Mouse (Mus musculus): ENCODE measurements around the gene Sntg2. TPM values are rescaled to one million over a fixed set of nuclear protein-coding genes. Genes with fewer than 3 reads are reported as not detected.
A peak's percentile ranks its signal among the peaks of the same experiment; 100 is the strongest.

Sntg2 gene
- polyA plus RNA-seq, 1 experiment from 2014 or later, result 1.3 TPM

GRCm38 (mm10) chr12:30164538-30164937 lies 208.6 kb downstream of the Sntg2 start:
- 87% methylated on average over 5 of the region's 5 CpGs for WGBS
- H3K9ac ChIP-seq (replicated peaks; ENCODE audit: low read length), result no peak overlapping the region
- no peaks in the 10 kb centered on the region for H3K27me3 ChIP-seq (ENCODE audit: control insufficient read depth, insufficient read depth, low read length)
- no peak overlapping the region for H3K4me3 ChIP-seq (ENCODE audit: low read depth, low read length)
- no peaks in the 10 kb centered on the region for H3K9me3 ChIP-seq (replicated peaks; ENCODE audit: control insufficient read depth, low read length)
- no peak for ATAC-seq (replicated peaks; ENCODE audit: insufficient number of reproducible peaks, low FRiP score, low TSS enrichment, low read depth)
- no peak overlapping the region for H3K27ac ChIP-seq (replicated peaks; ENCODE audit: low read depth, low read length)
- no peaks in the 10 kb centered on the region for H3K36me3 ChIP-seq (replicated peaks; ENCODE audit: control insufficient read depth, insufficient read depth, low read depth, low read length)
- no peaks in the 10 kb centered on the region for H3K4me1 ChIP-seq (ENCODE audit: control insufficient read depth, insufficient read depth, low read length)
- no peak for DNase-seq (ENCODE audit: low spot score)
- no peak overlapping the region for H3K4me2 ChIP-seq (ENCODE audit: low read depth, low read length)

GRCm38 (mm10) chr12:30164005-30164404 lies 209.2 kb downstream of the Sntg2 start:
- ATAC-seq (replicated peaks; ENCODE audit: insufficient number of reproducible peaks, low FRiP score, low TSS enrichment, low read depth) (no peak), DNase-seq (ENCODE audit: low spot score) (no peak)
- H3K9me3 ChIP-seq (replicated peaks; ENCODE audit: control insufficient read depth, low read length), result no peaks in the 10 kb centered on the region

DNA sequence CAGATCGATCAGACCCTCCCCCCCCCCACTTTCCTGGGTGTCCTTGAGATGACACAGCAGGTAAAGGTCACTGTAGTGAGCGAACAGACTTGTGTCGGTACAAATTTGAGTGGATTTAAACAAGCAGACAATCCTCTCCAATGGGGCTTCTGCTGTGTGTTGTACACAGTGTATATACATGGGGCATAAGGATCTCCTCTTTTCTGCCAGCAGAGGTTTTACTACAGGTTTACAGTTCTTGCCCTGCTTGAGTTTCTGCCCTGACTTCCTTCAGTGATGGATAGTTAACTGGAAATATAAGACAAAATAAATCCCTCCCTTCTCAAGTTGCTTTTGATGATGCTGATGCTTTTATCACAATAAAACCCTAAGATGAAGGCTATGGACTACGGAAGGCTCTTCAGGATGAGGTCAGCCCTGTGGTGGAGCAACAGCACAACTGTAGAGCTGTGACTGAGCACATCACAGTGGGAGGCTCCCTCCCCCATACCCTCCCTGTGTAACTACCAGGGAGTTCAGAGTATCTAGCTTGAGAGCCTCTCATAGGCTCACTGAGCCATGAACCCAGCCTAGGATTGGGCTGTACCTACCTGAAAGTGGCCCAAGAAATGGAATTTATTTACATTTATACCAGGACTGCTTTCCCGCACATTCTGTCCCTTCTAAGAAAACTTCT lies 211.3 kb downstream of the Sntg2 start:
- no peak overlapping the region for H3K9ac ChIP-seq (replicated peaks; ENCODE audit: low read length)
- no peak overlapping the region for H3K4me3 ChIP-seq (ENCODE audit: low read depth, low read length)
- no peak overlapping the region for H3K27ac ChIP-seq (replicated peaks; ENCODE audit: low read depth, low read length)
- H3K4me2 ChIP-seq (ENCODE audit: low read depth, low read length), result no peak overlapping the region
- H3K9me3 ChIP-seq (replicated peaks; ENCODE audit: control insufficient read depth, low read length), result no peaks in the 10 kb centered on the region
- no peaks in the 10 kb centered on the region for H3K36me3 ChIP-seq (replicated peaks; ENCODE audit: control insufficient read depth, insufficient read depth, low read depth, low read length)
- H3K4me1 ChIP-seq (ENCODE audit: control insufficient read depth, insufficient read depth, low read length), result no peaks in the 10 kb centered on the region
- no peaks in the 10 kb centered on the region for H3K27me3 ChIP-seq (ENCODE audit: control insufficient read depth, insufficient read depth, low read length)
- no peak for DNase-seq (ENCODE audit: low spot score)
- 91% methylated on average over 5 of the region's 5 CpGs for WGBS
- ATAC-seq (replicated peaks; ENCODE audit: insufficient number of reproducible peaks, low FRiP score, low TSS enrichment, low read depth), result no peak

More at GRCm38 (mm10) chr12:30164005-30164404, 209.2 kb downstream of the Sntg2 start:
- no peaks in the 10 kb centered on the region for H3K27me3 ChIP-seq (ENCODE audit: control insufficient read depth, insufficient read depth, low read length)
- no peak overlapping the region for H3K9ac ChIP-seq (replicated peaks; ENCODE audit: low read length)
- no peak overlapping the region for H3K4me3 ChIP-seq (ENCODE audit: low read depth, low read length)
- no peak overlapping the region for H3K4me2 ChIP-seq (ENCODE audit: low read depth, low read length)
- WGBS, result 95% methylated on average over 6 of the region's 6 CpGs
- H3K36me3 ChIP-seq (replicated peaks; ENCODE audit: control insufficient read depth, insufficient read depth, low read depth, low read length), result no peaks in the 10 kb centered on the region
- H3K27ac ChIP-seq (replicated peaks; ENCODE audit: low read depth, low read length), result no peak overlapping the region
- no peaks in the 10 kb centered on the region for H3K4me1 ChIP-seq (ENCODE audit: control insufficient read depth, insufficient read depth, low read length)

- Histone ChIP-seq H3K9ac (replicated peaks; ENCODE audit: low read length) (no peak overlapping the region), H3K27ac (replicated peaks; ENCODE audit: low read depth, low read length) (no peak overlapping the region), H3K4me1 (ENCODE audit: control insufficient read depth, insufficient read depth, low read length) (no peaks in the 10 kb centered on the region), H3K36me3 (replicated peaks; ENCODE audit: control insufficient read depth, insufficient read depth, low read depth, low read length) (no peaks in the 10 kb centered on the region), H3K4me3 (ENCODE audit: low read depth, low read length) (no peak overlapping the region), H3K4me2 (ENCODE audit: low read depth, low read length) (no peak overlapping the region), H3K27me3 (ENCODE audit: control insufficient read depth, insufficient read depth, low read length) (no peaks in the 10 kb centered on the region), H3K9me3 (replicated peaks; ENCODE audit: control insufficient read depth, low read length) (no peaks in the 10 kb centered on the region)
- WGBS, result 76% methylated on average over 3 of the region's 3 CpGs
- no peak for DNase-seq (ENCODE audit: low spot score)
- no peak for ATAC-seq (replicated peaks; ENCODE audit: insufficient number of reproducible peaks, low FRiP score, low TSS enrichment, low read depth)
Measured at GRCm38 (mm10) chr12:30160475-30160874, 212.7 kb downstream of the Sntg2 start.

GRCm38 (mm10) chr12:30159788-30160187 lies 213.4 kb downstream of the Sntg2 start:
- no peak for DNase-seq (ENCODE audit: low spot score)
- Histone ChIP-seq H3K36me3 (replicated peaks; ENCODE audit: control insufficient read depth, insufficient read depth, low read depth, low read length) (no peaks in the 10 kb centered on the region), H3K9ac (replicated peaks; ENCODE audit: low read length) (no peak overlapping the region), H3K4me1 (ENCODE audit: control insufficient read depth, insufficient read depth, low read length) (no peaks in the 10 kb centered on the region), H3K27me3 (ENCODE audit: control insufficient read depth, insufficient read depth, low read length) (no peaks in the 10 kb centered on the region), H3K9me3 (replicated peaks; ENCODE audit: control insufficient read depth, low read length) (no peaks in the 10 kb centered on the region), H3K4me2 (ENCODE audit: low read depth, low read length) (no peak overlapping the region), H3K27ac (replicated peaks; ENCODE audit: low read depth, low read length) (no peak overlapping the region), H3K4me3 (ENCODE audit: low read depth, low read length) (no peak overlapping the region)
- WGBS, result 86% methylated on average over 8 of the region's 8 CpGs
- ATAC-seq (replicated peaks; ENCODE audit: insufficient number of reproducible peaks, low FRiP score, low TSS enrichment, low read depth), result no peak

DNA sequence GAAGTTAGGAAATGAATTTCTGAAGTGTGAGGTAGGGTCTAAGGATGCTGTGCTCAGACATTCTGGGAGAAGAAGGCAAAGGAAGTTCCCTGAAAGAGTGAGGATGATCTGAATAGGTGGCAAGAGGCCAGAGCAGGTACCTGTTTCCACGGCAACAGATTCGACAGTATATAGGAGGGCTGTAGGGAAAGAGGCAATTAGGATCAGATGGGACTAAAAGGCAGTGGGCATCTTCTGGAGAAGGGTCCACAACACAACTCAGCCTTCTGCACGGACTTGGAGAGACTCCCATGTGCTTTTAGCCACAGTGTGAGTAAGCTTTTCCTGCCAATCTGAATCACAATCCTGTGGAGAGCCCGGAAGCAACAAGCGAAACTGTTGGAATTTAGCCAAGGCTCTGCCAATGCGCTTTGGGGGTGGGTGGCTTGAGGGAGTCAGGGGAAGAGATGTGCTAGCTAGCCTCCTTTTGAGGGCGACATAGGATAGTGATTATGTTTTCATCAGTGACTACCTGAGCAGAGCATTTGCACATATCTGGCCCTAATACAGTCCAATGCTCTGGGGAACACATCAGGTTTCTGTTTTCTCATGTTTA lies 219.0 kb downstream of the Sntg2 start:
- H3K27ac ChIP-seq (replicated peaks; ENCODE audit: low read depth, low read length), result no peak overlapping the region
- 69% methylated on average over 7 of the region's 7 CpGs for WGBS
- H3K4me1 ChIP-seq (ENCODE audit: control insufficient read depth, insufficient read depth, low read length), result no peaks in the 10 kb centered on the region
- no peaks in the 10 kb centered on the region for H3K36me3 ChIP-seq (replicated peaks; ENCODE audit: control insufficient read depth, insufficient read depth, low read depth, low read length)
- no peak overlapping the region for H3K9ac ChIP-seq (replicated peaks; ENCODE audit: low read length)
- ATAC-seq (replicated peaks; ENCODE audit: insufficient number of reproducible peaks, low FRiP score, low TSS enrichment, low read depth) (no peak), DNase-seq (ENCODE audit: low spot score) (no peak)
- H3K4me2 ChIP-seq (ENCODE audit: low read depth, low read length), result no peak overlapping the region
- no peak overlapping the region for H3K4me3 ChIP-seq (ENCODE audit: low read depth, low read length)
- H3K9me3 ChIP-seq (replicated peaks; ENCODE audit: control insufficient read depth, low read length), result no peaks in the 10 kb centered on the region
- no peaks in the 10 kb centered on the region for H3K27me3 ChIP-seq (ENCODE audit: control insufficient read depth, insufficient read depth, low read length)

DNA sequence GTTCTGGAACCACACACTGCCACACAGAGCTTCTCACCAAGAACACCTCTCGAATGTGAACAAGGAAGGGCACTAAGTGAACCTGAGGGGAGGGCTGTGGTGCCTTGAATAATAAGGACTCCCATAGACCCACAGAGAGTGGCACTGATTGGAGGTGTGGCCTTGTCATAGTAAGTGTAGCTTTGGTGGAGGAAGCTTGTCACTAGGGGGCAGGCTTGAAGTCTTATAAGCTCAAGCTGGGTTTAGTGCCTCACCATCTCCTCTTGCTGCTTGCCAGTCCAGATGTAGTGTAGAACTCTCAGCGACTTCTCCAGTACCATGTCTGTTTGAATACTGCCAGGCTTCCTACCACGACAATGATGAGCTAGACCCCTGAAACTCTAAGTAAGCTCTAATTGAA lies 231.1 kb downstream of the Sntg2 start:
- H3K36me3 ChIP-seq (replicated peaks; ENCODE audit: control insufficient read depth, insufficient read depth, low read depth, low read length), result no peaks in the 10 kb centered on the region
- WGBS, result 56% methylated on average over 3 of the region's 3 CpGs
- H3K4me1 ChIP-seq (ENCODE audit: control insufficient read depth, insufficient read depth, low read length), result no peaks in the 10 kb centered on the region
- no peaks in the 10 kb centered on the region for H3K9me3 ChIP-seq (replicated peaks; ENCODE audit: control insufficient read depth, low read length)
- no peak overlapping the region for H3K4me2 ChIP-seq (ENCODE audit: low read depth, low read length)
- no peak overlapping the region for H3K9ac ChIP-seq (replicated peaks; ENCODE audit: low read length)
- DNase-seq (ENCODE audit: low spot score), result peak; percentile 16
- H3K4me3 ChIP-seq (ENCODE audit: low read depth, low read length), result no peak overlapping the region
- ATAC-seq (replicated peaks; ENCODE audit: insufficient number of reproducible peaks, low FRiP score, low TSS enrichment, low read depth), result no peak
- no peaks in the 10 kb centered on the region for H3K27me3 ChIP-seq (ENCODE audit: control insufficient read depth, insufficient read depth, low read length)
- no peak overlapping the region for H3K27ac ChIP-seq (replicated peaks; ENCODE audit: low read depth, low read length)

GRCm38 (mm10) chr12:30132524-30132923 lies 240.7 kb downstream of the Sntg2 start, which contains the start of gene Tpo:
Gene Tpo, minus strand, starts transcription at chr12:30132624.
- no peaks in the 10 kb centered on the region for H3K9me3 ChIP-seq (replicated peaks; ENCODE audit: control insufficient read depth, low read length)
- no peaks in the 10 kb centered on the region for H3K36me3 ChIP-seq (replicated peaks; ENCODE audit: control insufficient read depth, insufficient read depth, low read depth, low read length)
- H3K27ac ChIP-seq (replicated peaks; ENCODE audit: low read depth, low read length), result no peak within 1 kb of the TSS
- H3K4me3 ChIP-seq (ENCODE audit: low read depth, low read length), result no peak within 1 kb of the TSS
- DNase-seq (ENCODE audit: low spot score), result no peak
- H3K27me3 ChIP-seq (ENCODE audit: control insufficient read depth, insufficient read depth, low read length), result no peaks in the 10 kb centered on the region
- no peak for ATAC-seq (replicated peaks; ENCODE audit: insufficient number of reproducible peaks, low FRiP score, low TSS enrichment, low read depth)
- H3K4me2 ChIP-seq (ENCODE audit: low read depth, low read length), result no peak within 1 kb of the TSS
- 82% methylated on average over 4 of the region's 4 CpGs for WGBS
- no peaks in the 10 kb centered on the region for H3K4me1 ChIP-seq (ENCODE audit: control insufficient read depth, insufficient read depth, low read length)
- no peak within 1 kb of the TSS for H3K9ac ChIP-seq (replicated peaks; ENCODE audit: low read length)
